Mouse (Mus musculus) kidney, adult 2 months (tissue): Measurements from ENCODE around the gene Rasgrp1. TPM values are rescaled to one million over a fixed set of nuclear protein-coding genes. Genes with fewer than 3 reads are reported as not detected.
A peak's percentile ranks its signal among the peaks of the same experiment; 100 is the strongest.

Experiments used
- DNase-seq: peaks from one replicate; pipeline ENCODE4 v3.0.0; 2021
- H3K27ac ChIP-seq: fragments of 200-500 bp; 2 replicates; pipeline ENCODE4 v1.5.1; 2012; ENCODE audit warnings: low read depth, low read length, control low read depth, inconsistent platforms; ENCODE audit not compliant: insufficient read depth
- H3K27me3 ChIP-seq: fragments of 200-500 bp; replicated peaks from 2 replicates; pipeline ENCODE4 v1.6.1; 2012; ENCODE audit warnings: mild to moderate bottlenecking, moderate library complexity, low read length, inconsistent platforms; ENCODE audit not compliant: control insufficient read depth, insufficient read depth
- H3K36me3 ChIP-seq: fragments of 200-500 bp; 2 replicates; pipeline ENCODE4 v1.6.1; 2012; ENCODE audit warnings: mild to moderate bottlenecking, moderate library complexity, low read length, inconsistent platforms; ENCODE audit not compliant: control insufficient read depth, insufficient read depth
- H3K4me1 ChIP-seq: fragments of 200-500 bp; 2 replicates; pipeline ENCODE4 v1.6.1; 2011; ENCODE audit warnings: low read length; ENCODE audit not compliant: control insufficient read depth, insufficient read depth
- H3K4me3 ChIP-seq: fragments of 200-500 bp; 2 replicates; pipeline ENCODE4 v1.5.1; 2011; ENCODE audit warnings: mild to moderate bottlenecking, low read depth, low read length, control low read depth; ENCODE audit not compliant: insufficient read depth
- CTCF ChIP-seq: fragments of 200-500 bp; conservative IDR thresholded peaks from 2 replicates; pipeline ENCODE4 v1.5.1; 2011; ENCODE audit warnings: low read depth, mild to moderate bottlenecking, control low read depth, low read length, moderate library complexity, mixed read lengths; ENCODE audit not compliant: insufficient read depth, insufficient read length
- POLR2A ChIP-seq: fragments of 200-500 bp; IDR thresholded peaks from one replicate; pipeline ENCODE4 v1.6.1; 2011; ENCODE audit warnings: low read depth, low read length, control low read depth
- WGBS: fragments of 180-500 bp; shearing (Covaris S2); methylation state at CpG from one replicate; pipeline ENCODE4 v1.1.7; 2018; 5-methylcytosine and 5-hydroxymethylcytosine counted together
- polyA plus RNA-seq: library from polyadenylated mRNA; depleted of rRNA; stranded (reverse); fragments of >200 nt; gene quantifications from 2 replicates; pipeline ENCODE4 v1.2.3, GENCODE M21; 2012

The Rasgrp1 gene
- polyA plus RNA-seq, 1 experiment = 3.2 TPM

DNA sequence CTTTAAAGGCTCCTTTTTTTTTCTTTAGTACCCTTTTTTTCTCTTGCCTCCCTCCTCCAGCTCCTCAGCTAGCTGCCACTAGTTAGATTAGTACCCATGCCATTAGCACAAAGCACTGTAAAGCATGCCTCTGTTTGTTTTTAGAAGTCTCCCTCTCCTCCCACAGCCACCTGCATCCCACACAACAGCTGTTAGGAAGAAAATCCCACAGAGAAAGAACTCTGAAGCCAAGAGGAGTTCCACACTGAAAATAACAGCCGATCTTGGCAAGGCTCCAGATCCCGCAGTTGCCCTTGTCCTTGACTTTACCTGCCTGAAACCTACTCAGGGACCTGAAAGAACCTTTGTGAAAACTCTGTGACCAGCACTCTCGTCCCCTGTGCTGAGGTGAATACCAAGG is 38.5 kb upstream of the Rasgrp1 start:
- DNase-seq = peak; percentile 52

DNA sequence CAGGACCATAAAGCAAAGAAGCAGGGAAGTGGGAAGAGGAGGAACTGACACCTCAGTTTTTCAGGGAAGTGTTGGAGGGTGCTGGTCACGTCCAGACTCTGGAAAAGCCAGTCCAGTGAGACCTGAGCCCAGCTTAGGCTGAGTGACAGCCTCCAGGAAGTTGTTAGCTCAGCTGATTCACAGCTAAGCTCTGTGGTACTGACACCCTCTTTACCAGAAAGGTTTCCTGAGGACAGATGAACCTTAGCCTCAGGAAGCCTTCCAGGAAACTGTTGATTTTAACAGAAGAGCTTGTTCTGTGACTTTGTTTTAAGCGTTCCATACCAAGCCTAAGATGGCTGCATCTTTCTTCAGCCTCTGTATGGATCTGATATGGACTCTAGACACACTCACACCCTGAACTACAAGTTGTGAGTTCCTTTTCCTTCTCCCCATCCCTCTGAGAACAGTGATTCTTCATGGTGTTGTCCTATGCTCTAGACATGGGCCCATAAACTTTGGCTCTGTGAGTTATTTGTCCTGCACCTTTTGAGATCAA is 31.6 kb upstream of the Rasgrp1 start:
- 45% methylated on average over 2 of the region's 2 CpGs for WGBS
- H3K4me3 ChIP-seq = no peak overlapping the region

More for the DNA sequence above, 38.5 kb upstream of the Rasgrp1 start:
- TF ChIP-seq POLR2A = no peak
- TF ChIP-seq CTCF = no peak
- 34% methylated on average over 3 of the region's 3 CpGs for WGBS
- Histone ChIP-seq H3K4me1 (no peaks in the 10 kb centered on the region), H3K27ac (peak overlapping the region; percentile 36; the same call in 1 of the 2 replicates), H3K36me3 (no peaks in the 10 kb centered on the region), H3K4me3 (no peak overlapping the region), H3K27me3 (no peaks in the 10 kb centered on the region)

DNA sequence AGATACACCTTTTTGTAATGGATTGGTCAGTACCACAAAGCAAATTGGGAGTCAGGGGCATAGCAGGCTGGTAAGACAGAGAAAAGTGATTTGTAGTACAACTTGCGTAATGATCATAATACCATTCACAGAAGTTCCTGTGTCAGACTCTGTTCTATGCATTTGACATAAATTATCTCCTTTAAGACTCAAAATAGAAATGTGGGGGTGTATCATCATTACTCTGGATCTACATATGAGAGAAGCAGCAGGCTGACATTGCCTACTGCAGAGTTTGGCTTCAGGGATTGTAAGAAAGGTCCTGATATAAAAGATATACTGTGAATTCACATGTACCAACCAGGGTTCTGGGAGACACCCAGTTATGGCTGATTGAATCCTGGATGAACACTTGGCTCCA is 28.9 kb upstream of the Rasgrp1 start:
- Histone ChIP-seq H3K4me3 (no peak overlapping the region), H3K27me3 (no peaks in the 10 kb centered on the region), H3K36me3 (no peaks in the 10 kb centered on the region), H3K27ac (no peak overlapping the region), H3K4me1 (no peaks in the 10 kb centered on the region)
- DNase-seq = no peak
- WGBS = 90% methylated on average over 1 of the region's 1 CpGs
- TF ChIP-seq CTCF (no peak), POLR2A (no peak)

More for the DNA sequence above, 31.6 kb upstream of the Rasgrp1 start:
- TF ChIP-seq CTCF = no peak
- no peak for TF ChIP-seq POLR2A
- no peaks in the 10 kb centered on the region for H3K36me3 ChIP-seq
- peak; percentile 37 for DNase-seq
- H3K27ac ChIP-seq = no peak overlapping the region
- H3K4me1 ChIP-seq = no peaks in the 10 kb centered on the region
- no peaks in the 10 kb centered on the region for H3K27me3 ChIP-seq

DNA sequence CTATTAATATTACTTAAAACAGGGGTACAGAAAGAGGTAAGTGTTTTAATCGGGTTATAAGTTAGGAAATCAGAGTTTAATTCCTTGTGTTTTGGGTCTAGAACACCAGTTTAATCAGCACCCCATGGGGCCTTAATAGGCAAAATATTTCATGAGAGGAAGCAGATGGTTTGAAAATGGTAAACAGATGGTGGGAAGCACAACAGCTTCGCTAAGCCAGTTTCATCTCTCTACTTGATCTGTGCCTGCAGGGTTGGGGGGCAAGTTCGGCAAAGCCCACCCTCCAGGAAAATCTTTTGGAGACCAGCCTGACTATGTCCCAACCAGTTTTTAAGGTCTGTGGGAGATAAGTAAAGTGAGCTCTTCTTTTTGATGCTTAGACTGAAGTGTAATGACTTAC is 23.7 kb upstream of the Rasgrp1 start:
- Histone ChIP-seq H3K36me3 (no peaks in the 10 kb centered on the region), H3K27ac (no peak overlapping the region), H3K4me3 (no peak overlapping the region), H3K27me3 (no peaks in the 10 kb centered on the region), H3K4me1 (no peaks in the 10 kb centered on the region)
- DNase-seq = no peak
- TF ChIP-seq CTCF = no peak
- 84% methylated on average over 3 of the region's 3 CpGs for WGBS

DNA sequence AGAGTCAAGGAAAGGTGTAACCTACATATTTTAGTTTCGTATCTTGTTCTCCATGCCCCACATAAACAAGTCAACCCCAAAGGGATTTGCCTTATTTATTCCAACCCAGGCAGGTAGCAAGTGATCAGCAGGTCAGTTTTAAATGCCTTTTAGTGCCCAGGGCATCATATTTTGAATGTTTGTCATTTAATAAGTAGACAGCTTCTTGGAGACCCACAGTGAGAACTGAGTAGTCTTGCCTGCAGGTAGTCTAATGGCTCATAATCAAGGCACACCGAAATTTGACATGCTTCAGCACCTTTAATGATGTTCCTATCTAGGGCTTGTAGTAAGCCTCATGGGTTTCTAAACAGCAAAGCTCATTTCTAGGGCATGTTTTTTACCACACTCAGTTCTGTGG is 21.3 kb upstream of the Rasgrp1 start:
- Histone ChIP-seq H3K27ac (no peak overlapping the region), H3K27me3 (no peaks in the 10 kb centered on the region), H3K4me3 (no peak overlapping the region), H3K36me3 (no peaks in the 10 kb centered on the region), H3K4me1 (no peaks in the 10 kb centered on the region)
- DNase-seq = peak; percentile 69
- TF ChIP-seq CTCF (no peak), POLR2A (no peak)
- WGBS = 63% methylated on average over 2 of the region's 2 CpGs

DNA sequence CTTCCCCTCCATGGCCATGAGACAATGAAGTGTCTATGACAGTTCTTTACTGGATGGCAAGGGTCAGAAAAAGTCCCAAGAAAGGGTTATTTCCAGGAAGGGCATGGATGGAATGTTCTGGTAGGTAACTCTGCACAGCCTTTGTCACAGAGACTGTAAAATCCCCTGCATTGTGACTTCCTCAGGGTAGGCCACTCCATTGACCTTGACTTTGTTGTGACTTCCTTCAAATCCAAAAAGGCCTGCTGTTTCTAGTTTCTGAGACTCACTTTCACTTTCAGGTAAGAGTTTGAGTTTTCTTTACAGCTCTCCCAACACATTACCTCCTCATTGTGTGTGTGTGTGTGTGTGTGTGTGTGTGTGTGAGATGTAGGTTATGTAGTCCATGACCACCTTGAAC is 15.1 kb upstream of the Rasgrp1 start:
- peak overlapping the region; percentile 56; the same call in 1 of the 2 replicates for H3K27ac ChIP-seq
- no peaks in the 10 kb centered on the region for H3K27me3 ChIP-seq
- no peak for DNase-seq
- no peak overlapping the region for H3K4me3 ChIP-seq
- no peaks in the 10 kb centered on the region for H3K36me3 ChIP-seq
- H3K4me1 ChIP-seq = no peaks in the 10 kb centered on the region
- TF ChIP-seq CTCF = no peak
- TF ChIP-seq POLR2A = no peak

DNA sequence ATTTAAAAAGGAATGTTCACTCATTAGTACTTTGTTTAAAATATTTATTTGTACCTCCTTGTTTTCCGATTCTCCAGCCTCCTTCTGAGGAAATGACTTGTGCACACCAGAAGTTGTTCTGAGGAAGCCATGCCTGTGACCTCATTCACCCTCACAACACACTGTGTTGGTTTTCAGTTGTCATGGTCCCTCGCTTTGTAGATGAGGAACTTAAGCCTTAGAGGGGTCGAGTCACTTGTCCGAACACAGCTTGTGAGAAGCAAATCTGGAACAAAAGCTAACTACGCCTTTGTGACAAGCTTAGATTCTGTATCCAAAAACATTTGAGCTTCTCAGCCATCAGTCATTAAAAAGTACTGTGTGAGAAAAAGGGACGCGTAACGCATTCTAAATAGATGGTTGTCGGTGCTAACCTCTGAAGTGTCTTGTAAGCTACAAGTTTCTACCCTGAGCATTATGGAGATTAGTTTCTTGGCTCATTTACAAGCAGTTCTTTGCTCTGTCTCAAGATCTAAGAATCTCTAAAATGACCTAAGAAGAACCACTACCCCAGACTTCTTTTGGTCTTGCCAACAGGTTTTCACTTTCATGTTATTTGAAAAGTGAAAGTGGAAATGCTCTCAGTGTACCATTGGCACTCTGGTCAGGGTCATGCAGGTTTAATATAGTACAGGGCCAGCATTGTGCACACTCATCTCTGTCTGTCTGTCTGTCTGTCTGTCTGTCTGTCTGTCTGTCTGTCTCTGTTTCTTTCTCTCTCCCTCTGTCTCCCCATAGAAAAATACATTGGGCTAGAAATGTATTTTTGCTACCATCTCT is 9.7 kb upstream of the Rasgrp1 start:
- no peak overlapping the region for H3K27ac ChIP-seq
- no peaks in the 10 kb centered on the region for H3K36me3 ChIP-seq
- no peak overlapping the region for H3K4me3 ChIP-seq
- no peak for DNase-seq
- 73% methylated on average over 9 of the region's 9 CpGs for WGBS
- H3K4me1 ChIP-seq = no peaks in the 10 kb centered on the region
- no peaks in the 10 kb centered on the region for H3K27me3 ChIP-seq
- TF ChIP-seq POLR2A (no peak), CTCF (no peak)
